Mouse (Mus musculus): ENCODE results near the gene Cd6.

The Cd6 gene

GRCm38 (mm10) chr19:10829436-10830175 lies at the start of gene Cd6:
Gene Cd6 (minus strand): TSS chr19:10830058.
- DNase-seq (ENCODE audit: low spot score): no peak

- peak; percentile 28 for DNase-seq (ENCODE audit: low spot score)
Observed at GRCm38 (mm10) chr19:10878201-10878837, 48.5 kb upstream of the Cd6 start.

GRCm38 (mm10) chr19:10871328-10871961 lies 41.6 kb upstream of the Cd6 start:
- DNase-seq (ENCODE audit: low spot score): no peak

- no peak for DNase-seq (ENCODE audit: low spot score)
Observed at GRCm38 (mm10) chr19:10870676-10871075, 40.8 kb upstream of the Cd6 start.

- DNase-seq (ENCODE audit: low spot score): peak; percentile 57
Observed at GRCm38 (mm10) chr19:10869886-10870527, 40.1 kb upstream of the Cd6 start, which contains the start of gene Tmem132a. Gene Tmem132a (minus strand): TSS chr19:10869940.

GRCm38 (mm10) chr19:10869241-10869885 lies 39.5 kb upstream of the Cd6 start:
- DNase-seq (ENCODE audit: low spot score): peak; percentile 71

GRCm38 (mm10) chr19:10868623-10869141 lies 38.8 kb upstream of the Cd6 start:
- no peak for DNase-seq (ENCODE audit: low spot score)

- DNase-seq (ENCODE audit: low spot score): no peak
Observed at GRCm38 (mm10) chr19:10867946-10868622, 38.2 kb upstream of the Cd6 start.

- no peak for DNase-seq (ENCODE audit: low spot score)
Observed at GRCm38 (mm10) chr19:10866351-10866750, 36.5 kb upstream of the Cd6 start.

- DNase-seq (ENCODE audit: low spot score): no peak
Observed at GRCm38 (mm10) chr19:10860072-10860497, 30.2 kb upstream of the Cd6 start.

GRCm38 (mm10) chr19:10856520-10856919 lies 26.7 kb upstream of the Cd6 start:
- no peak for DNase-seq (ENCODE audit: low spot score)

- no peak for DNase-seq (ENCODE audit: low spot score)
Observed at GRCm38 (mm10) chr19:10855422-10855821, 25.6 kb upstream of the Cd6 start.

- DNase-seq (ENCODE audit: low spot score): no peak
Observed at GRCm38 (mm10) chr19:10847311-10848087, 17.6 kb upstream of the Cd6 start.

GRCm38 (mm10) chr19:10846150-10846549 lies 16.3 kb upstream of the Cd6 start:
- no peak for DNase-seq (ENCODE audit: low spot score)

- no peak for DNase-seq (ENCODE audit: low spot score)
Observed at GRCm38 (mm10) chr19:10845454-10845853, 15.6 kb upstream of the Cd6 start.

GRCm38 (mm10) chr19:10844206-10844605 lies 14.3 kb upstream of the Cd6 start:
- DNase-seq (ENCODE audit: low spot score): no peak

- no peak for DNase-seq (ENCODE audit: low spot score)
Observed at GRCm38 (mm10) chr19:10842914-10843313, 13.1 kb upstream of the Cd6 start.

GRCm38 (mm10) chr19:10841721-10842626 lies 12.1 kb upstream of the Cd6 start:
- DNase-seq (ENCODE audit: low spot score): peak; percentile 59
